ENCODE assay signal across 16 mouse cellular contexts in the genomic region with DNA sequence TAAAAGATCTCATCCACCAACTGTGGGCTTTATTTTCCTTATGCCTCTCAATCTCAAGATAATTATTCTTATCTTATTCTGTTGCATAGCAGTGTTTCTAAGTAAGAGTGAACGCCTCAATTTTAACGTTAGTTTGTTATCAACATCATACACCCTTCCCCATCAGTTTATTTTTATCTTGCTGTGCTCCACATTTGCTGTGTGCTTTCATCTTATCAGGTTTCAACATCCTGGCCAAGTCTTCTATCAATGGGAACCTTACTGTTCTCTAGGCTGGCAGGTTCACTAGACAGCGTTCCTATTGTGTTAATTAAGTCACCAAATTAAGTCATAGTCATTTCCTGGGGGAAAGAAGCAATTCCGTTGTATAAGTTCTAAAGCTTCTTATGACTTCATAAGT.
DNase-seq lines count a peak whose midpoint lies in the region; ATAC-seq lines count a peak whose summit lies in the region.
"Had no signal": no experiment of that assay in that cellular context is flagged by ENCODE, and none has a peak within 500 bp of the region (broad histone marks: within the 10 kb centered on the region; RNA-seq: fewer than 3 reads in every experiment).

No protein-coding gene starts in this region.

- H3K9ac ChIP-seq in liver, embryonic 11.5 days (ENCODE audit: low read depth, low read length), result no peak overlapping the region
- H3K9ac ChIP-seq: embryonic facial prominence, embryonic 12.5 days; forebrain, embryonic 15.5 days; heart, embryonic 12.5 days; hindbrain, embryonic 15.5 days had no signal

- intact Hi-C loops in left cerebral cortex, postnatal 10 days (cut with DNase I), result no loop called here

- 31% methylated on average over 4 of the region's 4 CpGs for WGBS in liver, embryonic 11.5 days

- no peaks in the 10 kb centered on the region for H3K9me3 ChIP-seq in liver, embryonic 11.5 days (ENCODE audit: control insufficient read depth, low read length)
- H3K9me3 ChIP-seq: embryonic facial prominence, embryonic 12.5 days; forebrain, embryonic 15.5 days; heart, embryonic 12.5 days; hindbrain, embryonic 15.5 days had no signal

- no peaks in the 10 kb centered on the region for H3K27me3 ChIP-seq in liver, embryonic 11.5 days (replicated peaks; ENCODE audit: control insufficient read depth, insufficient read depth, low read length)
- H3K27me3 ChIP-seq: embryonic facial prominence, embryonic 12.5 days; forebrain, embryonic 15.5 days; heart, embryonic 12.5 days; hindbrain, embryonic 15.5 days had no signal

- no peaks in the 10 kb centered on the region for H3K4me1 ChIP-seq in liver, embryonic 11.5 days (replicated peaks; ENCODE audit: control insufficient read depth, insufficient read depth, low read length)
- H3K4me1 ChIP-seq: embryonic facial prominence, embryonic 12.5 days; forebrain, embryonic 15.5 days; heart, embryonic 12.5 days; hindbrain, embryonic 15.5 days had no signal

- no peak overlapping the region for H3K4me3 ChIP-seq in liver, embryonic 11.5 days (ENCODE audit: low read depth, low read length)
- H3K4me3 ChIP-seq: embryonic facial prominence, embryonic 12.5 days; forebrain, embryonic 15.5 days; heart, embryonic 12.5 days; hindbrain, embryonic 15.5 days had no signal

- no peak overlapping the region for H3K4me2 ChIP-seq in liver, embryonic 11.5 days
- H3K4me2 ChIP-seq: embryonic facial prominence, embryonic 12.5 days; forebrain, embryonic 15.5 days; heart, embryonic 12.5 days; hindbrain, embryonic 15.5 days had no signal

- ATAC-seq in liver, embryonic 11.5 days (replicated peaks; ENCODE audit: low FRiP score), result peak; percentile 58; the same call in 1 of the 2 replicates
- ATAC-seq in hematopoietic stem cell, adult 5-6 weeks (replicated peaks in 1 of 2; ENCODE audit: insufficient read depth in 1 of 2, low FRiP score in 2 of 2, low TSS enrichment in 1 of 2, low read depth in 1 of 2, poor library complexity in 2 of 2, severe bottlenecking in 2 of 2), result peak; percentile 73 to 75
- ATAC-seq in megakaryocyte progenitor cell, adult 5-6 weeks (replicated peaks; ENCODE audit: poor library complexity), result peak; percentile 76
- ATAC-seq: forebrain, embryonic 15.5 days had no signal

- H3K36me3 ChIP-seq in liver, embryonic 11.5 days (ENCODE audit: control insufficient read depth, insufficient read depth, low read length), result no peaks in the 10 kb centered on the region
- H3K36me3 ChIP-seq: embryonic facial prominence, embryonic 12.5 days; forebrain, embryonic 15.5 days; heart, embryonic 12.5 days; hindbrain, embryonic 15.5 days had no signal

- no peak for DNase-seq in liver, embryonic 11.5 days (ENCODE audit: low spot score)
- no peak for DNase-seq in liver
- peak; percentile 62 for DNase-seq in 416B (ENCODE audit: low read depth)
- no peak for DNase-seq in left cerebral cortex, postnatal 10 days (ENCODE audit: extremely low spot score in 1 of 2, low spot score in 2 of 2)
- no peak for DNase-seq in right cerebral cortex, adult 18-20 months
- DNase-seq: adrenal gland, postnatal 10 days; cerebellum, adult 11 months; cerebellum, adult 8-10 months; cerebellum, postnatal 14 days; gastrocnemius, postnatal 10 days had no signal

- H3K27ac ChIP-seq in liver, embryonic 11.5 days (ENCODE audit: low read depth, low read length), result no peak overlapping the region
- H3K27ac ChIP-seq: embryonic facial prominence, embryonic 12.5 days; forebrain, embryonic 15.5 days; hindbrain, embryonic 15.5 days had no signal
